Comparison of ENCODE assay signal across 23 mouse cellular contexts in the genomic region with DNA sequence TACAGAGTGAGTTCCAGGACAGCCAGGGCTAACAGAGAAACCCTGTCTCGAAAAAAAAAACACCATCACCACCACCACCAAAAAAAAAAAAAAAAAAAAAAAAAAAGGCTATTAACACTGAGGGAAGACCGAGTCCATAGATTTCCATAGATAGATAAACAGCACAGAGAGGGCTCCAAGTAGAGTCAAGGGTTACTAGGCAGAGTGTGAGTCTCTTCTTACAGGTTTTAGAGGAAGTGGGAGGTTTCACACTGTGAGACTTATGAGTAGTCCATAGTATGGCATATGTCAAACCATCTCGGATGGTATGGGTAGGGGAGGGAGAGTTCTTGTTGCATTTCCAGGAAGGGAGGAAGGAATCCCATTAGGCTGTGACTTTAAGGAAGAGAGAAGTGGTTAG. TPM values are rescaled to one million over a fixed set of nuclear protein-coding genes. Genes with fewer than 3 reads are reported as not detected.
"Had no signal": no experiment of that assay in that cellular context is flagged by ENCODE, and none has a peak within 500 bp of the region (broad histone marks: within the 10 kb centered on the region; RNA-seq: fewer than 3 reads in every experiment).

No protein-coding gene starts in this region.

- H3K4me3 ChIP-seq: neural tube, embryonic 15.5 days; stomach, embryonic 15.5 days had no signal

- H3K4me2 ChIP-seq: neural tube, embryonic 15.5 days; stomach, embryonic 15.5 days had no signal

- H3K36me3 ChIP-seq: neural tube, embryonic 15.5 days; stomach, embryonic 15.5 days had no signal

- H3K27me3 ChIP-seq: stomach, embryonic 15.5 days had no signal

- DNase-seq: retina, postnatal 1 day; right cerebral cortex, adult 18-20 months; right cerebral cortex, postnatal 14 days; right cerebral cortex, postnatal 25 days; right cerebral cortex, postnatal 4 days; spleen, adult 18-20 months; thymus, adult 18-20 months; thymus, adult 2 months; thymus, postnatal 14 days; thymus, postnatal 25 days; thymus, postnatal 36 days; thymus, postnatal 4 days had no signal

- H3K4me1 ChIP-seq: neural tube, embryonic 15.5 days; stomach, embryonic 15.5 days had no signal

- H3K9ac ChIP-seq: neural tube, embryonic 15.5 days; stomach, embryonic 15.5 days had no signal

- H3K9me3 ChIP-seq: neural tube, embryonic 15.5 days; stomach, embryonic 15.5 days had no signal

- H3K27ac ChIP-seq: neural tube, embryonic 15.5 days; stomach, embryonic 15.5 days; stomach, postnatal 0 days had no signal

RNA-seq across cellular contexts. Expression of a gene that starts 23.4 kb away (rescaled TPM):
- total RNA-seq: neutrophil, adult 5-6 weeks had no signal
- polyA plus RNA-seq: small intestine, adult 2 months; spleen, adult 2 months; stomach, embryonic 14.5 days; stomach, postnatal 0 days; thymus, adult 2 months; urinary bladder, adult 2 months had no signal

RNA-seq across cellular contexts. Expression of a gene that starts 24.0 kb away (rescaled TPM):
- polyA plus RNA-seq: neural tube, embryonic 14.5 days; stomach, embryonic 14.5 days; testis, adult 2 months had no signal

RNA-seq across cellular contexts. Expression of a gene that starts 39.9 kb away (rescaled TPM):
- total RNA-seq: neutrophil, adult 5-6 weeks had no signal

RNA-seq across cellular contexts. Expression of a gene that starts 47.2 kb away (rescaled TPM):
- total RNA-seq: neutrophil, adult 5-6 weeks had no signal
- polyA plus RNA-seq: neural tube, embryonic 14.5 days; small intestine, adult 2 months; spleen, adult 2 months; stomach, embryonic 14.5 days; stomach, embryonic 15.5 days; stomach, embryonic 16.5 days; stomach, postnatal 0 days; testis, adult 2 months; urinary bladder, adult 2 months had no signal
